Mouse (Mus musculus) cerebellum, adult 2 months (tissue): Measurements from ENCODE around the gene Naga. TPM values are rescaled to one million over a fixed set of nuclear protein-coding genes. Genes with fewer than 3 reads are reported as not detected.

Experiments used
- DNase-seq, 2 experiments: peaks; one replicate each; pipeline ENCODE4 v3.0.0; 2021
- H3K27ac ChIP-seq: fragments of 200-500 bp; 2 replicates; pipeline ENCODE4 v1.5.1; 2012; ENCODE audit warnings: low read length, control low read depth, inconsistent platforms; ENCODE audit not compliant: insufficient read depth
- H3K27me3 ChIP-seq: fragments of 200-500 bp; 2 replicates; pipeline ENCODE4 v1.6.1; 2012; ENCODE audit warnings: inconsistent platforms, mild to moderate bottlenecking, low read length, moderate library complexity; ENCODE audit not compliant: control insufficient read depth, insufficient read depth
- H3K4me1 ChIP-seq: fragments of 200-500 bp; 2 replicates; pipeline ENCODE4 v1.6.1; 2011; ENCODE audit warnings: low read length; ENCODE audit not compliant: control insufficient read depth, insufficient read depth
- H3K4me3 ChIP-seq: fragments of 200-500 bp; replicated peaks from 2 replicates; pipeline ENCODE3; 2011; ENCODE audit warnings: mild to moderate bottlenecking, low read depth, low read length, control low read depth; ENCODE audit not compliant: insufficient read depth
- CTCF ChIP-seq: fragments of 200-500 bp; IDR thresholded peaks from 2 replicates; pipeline ENCODE4 v1.5.1; 2011; ENCODE audit warnings: low read depth, mild to moderate bottlenecking, control low read depth, low read length, moderate library complexity, borderline replicate concordance; ENCODE audit not compliant: insufficient read depth
- POLR2A ChIP-seq: fragments of 200-500 bp; IDR thresholded peaks from 2 replicates; pipeline ENCODE4 v1.6.1; 2011; ENCODE audit warnings: low read length, control low read depth, borderline replicate concordance; ENCODE audit not compliant: insufficient read depth
- WGBS: fragments of 180-500 bp; shearing (Covaris S2); methylation state at CpG from one replicate; pipeline ENCODE4 v1.1.7; 2018; 5-methylcytosine and 5-hydroxymethylcytosine counted together
- polyA plus RNA-seq: library from polyadenylated mRNA; depleted of rRNA; stranded (reverse); fragments of >200 nt; gene quantifications from 2 replicates; pipeline ENCODE4 v1.2.3, GENCODE M21; 2012

The Naga gene
- polyA plus RNA-seq, 1 experiment: 63.0 TPM

DNA sequence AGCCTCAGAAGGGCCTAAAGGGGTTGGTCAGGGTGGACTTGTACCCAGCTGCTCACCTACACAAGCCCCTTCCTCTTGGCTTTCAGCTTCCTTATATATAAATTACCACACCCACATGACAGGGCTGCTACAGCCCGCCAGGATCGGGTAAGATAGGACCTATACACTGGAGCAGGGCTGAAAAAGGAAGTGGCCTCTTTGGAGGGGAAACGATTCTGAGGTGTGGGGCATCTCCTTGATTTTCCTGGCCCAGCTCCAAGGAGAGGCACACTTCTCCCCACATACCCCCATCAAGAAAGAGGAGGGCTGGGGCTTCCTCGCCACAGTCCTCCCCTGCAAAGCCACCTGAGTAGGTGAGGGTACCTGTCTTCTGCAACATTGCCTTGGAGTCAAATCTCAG, 850 bp downstream of the Naga start:
- Histone ChIP-seq H3K4me1 (peaks cover 17% of the 10 kb centered on the region), H3K27ac (no peak overlapping the region), H3K27me3 (no peaks in the 10 kb centered on the region), H3K4me3 (peak overlapping the region; percentile 80)
- no peak for TF ChIP-seq CTCF
- TF ChIP-seq POLR2A: no peak
- no peak for DNase-seq
- 31% methylated on average over 4 of the region's 4 CpGs for WGBS

DNA sequence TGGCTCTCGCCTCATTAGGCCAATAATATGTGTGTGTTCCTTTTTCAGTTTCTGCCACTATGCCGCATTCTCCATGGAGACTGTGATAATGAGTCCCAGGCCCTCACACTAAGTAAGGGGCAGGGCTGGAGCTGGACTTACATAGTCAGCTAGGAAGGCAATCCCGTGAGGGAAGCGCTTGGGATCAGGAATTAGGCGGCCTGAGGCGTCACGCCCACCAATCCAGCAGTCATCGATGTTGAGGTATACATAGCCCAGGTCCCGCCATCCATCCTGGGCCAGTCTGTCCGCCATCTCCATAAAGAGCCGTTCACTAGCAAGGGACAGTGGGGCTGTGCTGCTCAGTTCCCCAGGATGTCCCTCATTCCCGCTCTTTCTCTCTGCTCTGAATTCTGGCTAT, 2.1 kb downstream of the Naga start:
- WGBS: 86% methylated on average over 12 of the region's 12 CpGs
- Histone ChIP-seq H3K4me1 (peaks cover 17% of the 10 kb centered on the region), H3K4me3 (no peak overlapping the region), H3K27me3 (no peaks in the 10 kb centered on the region), H3K27ac (no peak overlapping the region)
- DNase-seq: no peak
- no peak for TF ChIP-seq POLR2A
- TF ChIP-seq CTCF: no peak

DNA sequence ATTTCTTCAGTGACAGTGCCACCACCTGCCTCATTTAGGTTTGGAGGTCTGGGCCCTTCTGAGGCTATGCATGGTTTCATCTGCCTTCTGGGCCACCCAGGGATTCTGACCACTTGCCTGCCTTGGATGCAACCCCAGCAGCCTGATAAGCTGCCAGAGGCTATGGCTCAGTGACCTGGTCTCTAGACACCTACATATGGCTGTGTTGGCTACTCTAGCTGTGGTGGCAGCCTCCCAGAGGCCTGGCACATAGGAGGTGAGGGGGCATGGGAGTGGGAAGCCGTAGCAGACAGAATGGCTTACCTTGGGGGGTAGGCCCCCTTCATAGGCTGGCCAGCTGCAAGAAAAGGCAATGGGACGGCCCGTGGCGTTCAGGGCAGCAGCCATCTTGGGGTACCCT, 3.5 kb downstream of the Naga start:
- H3K4me1 ChIP-seq: peaks cover 17% of the 10 kb centered on the region
- 64% methylated on average over 4 of the region's 4 CpGs for WGBS
- no peaks in the 10 kb centered on the region for H3K27me3 ChIP-seq
- no peak overlapping the region for H3K4me3 ChIP-seq
- DNase-seq: peak; percentile 62 to 74
- no peak for TF ChIP-seq CTCF
- no peak overlapping the region for H3K27ac ChIP-seq

DNA sequence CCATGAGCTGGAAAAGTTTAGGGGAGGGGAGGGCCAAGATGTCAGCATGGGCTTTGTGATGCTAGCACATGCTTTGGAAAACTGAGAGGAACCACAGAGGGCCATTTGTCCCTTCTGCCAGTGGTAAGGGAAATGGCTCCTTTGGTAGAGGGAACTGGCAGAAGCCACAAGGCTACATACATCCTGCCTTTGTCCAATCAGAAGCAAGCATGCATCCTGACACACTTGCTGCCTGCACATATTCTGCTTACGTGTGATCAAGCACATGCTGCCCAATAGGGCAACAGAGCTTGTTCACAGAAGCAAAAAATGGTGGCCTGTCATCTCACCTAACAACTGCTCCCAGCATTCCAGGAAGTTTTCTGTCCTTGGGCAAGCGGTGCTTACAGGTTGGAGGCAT, 13.3 kb downstream of the Naga start:
- H3K4me3 ChIP-seq: no peak overlapping the region
- TF ChIP-seq POLR2A (no peak), CTCF (no peak)
- DNase-seq: no peak
- H3K4me1 ChIP-seq: no peaks in the 10 kb centered on the region
- no peak overlapping the region for H3K27ac ChIP-seq
- WGBS: 80% methylated on average over 2 of the region's 2 CpGs
- no peaks in the 10 kb centered on the region; the same call in 1 of the 2 replicates for H3K27me3 ChIP-seq

DNA sequence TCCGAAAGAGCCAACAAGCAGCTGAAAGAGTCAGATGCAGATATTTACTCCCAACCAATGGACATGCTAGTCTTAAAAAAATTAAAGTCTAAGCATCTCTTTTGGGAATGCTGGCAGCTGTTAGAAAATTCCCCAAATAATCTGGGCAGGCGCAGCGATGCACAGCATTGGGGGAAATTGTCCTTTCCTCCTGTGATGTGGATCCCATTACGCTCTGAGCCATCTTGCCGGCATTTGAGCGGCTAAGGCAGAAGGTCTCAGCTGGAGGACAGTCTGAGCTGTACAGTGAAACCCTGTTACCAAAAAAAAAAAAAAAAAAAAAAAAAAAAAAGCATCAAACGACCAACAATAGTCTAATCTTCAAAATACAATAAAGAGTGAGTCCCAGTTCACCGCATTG, 16.5 kb downstream of the Naga start:
- 80% methylated on average over 8 of the region's 8 CpGs for WGBS
- no peak for DNase-seq
- Histone ChIP-seq H3K27me3 (no peaks in the 10 kb centered on the region; the same call in 1 of the 2 replicates), H3K27ac (no peak overlapping the region), H3K4me1 (peaks cover 5% of the 10 kb centered on the region), H3K4me3 (no peak overlapping the region)
- no peak for TF ChIP-seq CTCF
- TF ChIP-seq POLR2A: no peak

DNA sequence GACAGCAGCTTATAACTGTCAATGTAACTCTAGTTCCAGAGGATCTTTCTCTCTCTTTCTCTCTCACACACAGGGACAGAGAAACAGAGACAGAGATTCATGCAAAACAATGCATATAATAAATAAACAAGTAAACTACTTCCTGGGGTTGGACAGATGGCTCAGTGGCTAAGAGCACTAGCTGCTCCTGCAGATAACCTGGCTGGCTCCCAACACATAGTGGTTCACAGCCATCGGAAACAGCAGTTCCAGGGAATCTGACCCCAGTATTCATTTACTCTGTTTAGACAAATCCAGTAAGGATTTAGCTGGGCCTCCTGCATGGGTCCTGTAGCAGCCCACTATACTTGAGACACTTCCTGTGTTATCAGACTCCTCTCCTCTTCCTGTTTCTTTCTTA, 19.1 kb downstream of the Naga start:
- Histone ChIP-seq H3K27ac (no peak overlapping the region), H3K4me3 (no peak overlapping the region), H3K4me1 (peaks cover 5% of the 10 kb centered on the region), H3K27me3 (no peaks in the 10 kb centered on the region; the same call in 1 of the 2 replicates)
- 0% methylated on average over 1 of the region's 1 CpGs for WGBS
- TF ChIP-seq CTCF (no peak), POLR2A (no peak)
- DNase-seq: no peak

DNA sequence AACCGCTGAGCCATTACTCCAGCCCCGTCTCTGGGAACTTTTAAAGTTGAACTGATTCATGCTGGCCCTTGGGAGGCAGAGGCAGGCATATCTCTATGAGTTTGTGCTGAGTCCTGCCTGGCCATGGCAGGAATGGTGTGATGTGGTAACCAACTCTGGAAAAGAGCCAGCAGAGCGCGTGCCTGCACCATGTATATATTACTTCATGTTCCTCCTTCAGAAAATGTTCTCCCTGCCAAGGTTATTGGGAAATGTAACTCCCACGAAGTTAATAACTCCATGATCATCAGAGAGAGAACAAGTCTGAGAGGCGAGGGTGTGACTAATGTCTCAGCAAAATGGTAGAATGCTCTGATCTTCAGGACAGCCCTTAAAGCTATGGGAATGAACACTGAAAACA, 20.9 kb downstream of the Naga start:
- Histone ChIP-seq H3K27me3 (no peaks in the 10 kb centered on the region; the same call in 1 of the 2 replicates), H3K4me1 (peaks cover 5% of the 10 kb centered on the region), H3K4me3 (no peak overlapping the region), H3K27ac (no peak overlapping the region)
- TF ChIP-seq CTCF (no peak), POLR2A (no peak)
- no peak for DNase-seq
- WGBS: 86% methylated on average over 6 of the region's 6 CpGs

DNA sequence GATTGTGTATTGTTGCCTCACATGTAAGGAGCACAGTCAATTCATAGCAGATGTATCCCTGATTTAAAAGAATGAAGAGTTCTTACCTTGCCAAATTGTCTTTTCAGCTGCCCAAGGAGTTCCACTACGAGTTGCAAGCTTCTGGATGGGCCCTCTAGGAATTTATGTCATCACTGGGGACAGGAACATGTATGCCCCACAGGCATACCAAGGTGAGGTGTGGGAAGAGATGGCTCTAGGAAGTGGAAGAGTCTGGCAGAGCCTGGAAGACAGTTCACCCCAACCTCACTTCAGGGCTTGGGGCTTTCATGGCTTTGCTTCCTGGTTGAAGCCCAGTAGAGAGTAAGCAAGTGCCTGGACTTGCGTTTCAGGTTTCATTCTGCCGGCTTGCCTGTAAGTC, 30.3 kb downstream of the Naga start:
- Histone ChIP-seq H3K4me1 (no peaks in the 10 kb centered on the region), H3K27me3 (no peaks in the 10 kb centered on the region; the same call in 1 of the 2 replicates), H3K4me3 (no peak overlapping the region), H3K27ac (no peak overlapping the region)
- DNase-seq: no peak
- TF ChIP-seq CTCF: no peak
- 79% methylated on average over 3 of the region's 3 CpGs for WGBS
